Mouse (Mus musculus) heart, postnatal 0 days (tissue): ENCODE measurements at regions not wholly inside any gene's neighbourhood (a gene's known extent, or its start where the extent isn't known, plus 50 kb on each side); places are given as distances from the start of the nearest gene placed in this dataset.
"Not testable (repeated sequence)": the region's sequence is repeated elsewhere in the genome, so short reads cannot be mapped to it uniquely, and the experiment has no call there.

ENCODE experiments used
- ATAC-seq: fragments of 200-750 bp; cut with Nextera tagmentation; 2 replicates; pipeline ENCODE4 v1.8.0; 2017; ENCODE audit warnings: low read depth, moderate number of reproducible peaks, moderate library complexity; ENCODE audit not compliant: insufficient read depth
- DNase-seq: peaks from one replicate; pipeline ENCODE4 v3.0.0-alpha.2; 2016; ENCODE audit warnings: low spot score
- H3K27ac ChIP-seq: fragments of 300-500 bp; sonication (generic); 2 replicates; pipeline ENCODE4 v1.5.1; 2014; ENCODE audit warnings: low read depth, mild to moderate bottlenecking
- H3K27me3 ChIP-seq: fragments of 300-500 bp; sonication (generic); 2 replicates; pipeline ENCODE4 v1.6.1; 2014; ENCODE audit warnings: low read length, mixed read lengths; ENCODE audit not compliant: control insufficient read depth, insufficient read depth
- H3K36me3 ChIP-seq: fragments of 300-500 bp; sonication (generic); replicated peaks from 2 replicates; pipeline ENCODE4 v1.6.1; 2014; ENCODE audit warnings: low read length, mixed read lengths; ENCODE audit not compliant: control insufficient read depth, insufficient read depth
- H3K4me1 ChIP-seq: fragments of 300-500 bp; sonication (generic); 2 replicates; pipeline ENCODE4 v1.6.1; 2014; ENCODE audit warnings: antibody characterized with exemption; ENCODE audit not compliant: control insufficient read depth, insufficient read depth
- H3K4me2 ChIP-seq: fragments of 300-500 bp; sonication (generic); 2 replicates; pipeline ENCODE4 v1.6.1; 2014; ENCODE audit warnings: low read depth, mild to moderate bottlenecking, low read length, moderate library complexity
- H3K4me3 ChIP-seq: fragments of 300-500 bp; sonication (generic); 2 replicates; pipeline ENCODE4 v1.5.1; 2014; ENCODE audit warnings: low read depth, low read length
- H3K9ac ChIP-seq: fragments of 300-500 bp; sonication (generic); replicated peaks from 2 replicates; pipeline ENCODE4 v1.6.1; 2014; ENCODE audit warnings: low read depth, low read length, mixed read lengths
- H3K9me3 ChIP-seq: fragments of 300-500 bp; sonication (generic); replicated peaks from 2 replicates; pipeline ENCODE4 v1.6.1; 2016; ENCODE audit warnings: low read length; ENCODE audit not compliant: control insufficient read depth
- CTCF ChIP-seq: IDR thresholded peaks from 2 replicates; pipeline ENCODE4 v1.5.1; 2016; ENCODE audit warnings: antibody characterized with exemption, control low read depth, low read depth
- EP300 ChIP-seq: IDR thresholded peaks from 2 replicates; pipeline ENCODE4 v1.6.1; 2016; ENCODE audit warnings: antibody characterized with exemption, low read depth
- WGBS: fragments of 180-500 bp; shearing (Covaris S2); extraction: QIAGEN DNeasy Blood & Tissue Kit; methylation state at CpG from one replicate; pipeline ENCODE4 v1.1.7; 2014; 5-methylcytosine and 5-hydroxymethylcytosine counted together

- Histone ChIP-seq H3K27me3 (no peaks in the 10 kb centered on the region), H3K9me3 (no peaks in the 10 kb centered on the region), H3K27ac (no peak overlapping the region), H3K36me3 (no peaks in the 10 kb centered on the region), H3K4me3 (no peak overlapping the region), H3K4me1 (no peaks in the 10 kb centered on the region), H3K4me2 (no peak overlapping the region), H3K9ac (no peak overlapping the region)
- ATAC-seq (no peak), DNase-seq (no peak)
- TF ChIP-seq EP300 (no peak), CTCF (no peak)
- WGBS = 84% methylated on average over 1 of the region's 1 CpGs
Measured at GRCm38 (mm10) chr10:30359051-30359450, 158.7 kb upstream of the Cenpw start.

- no peaks in the 10 kb centered on the region for H3K9me3 ChIP-seq
- H3K9ac ChIP-seq = no peak overlapping the region
- no peaks in the 10 kb centered on the region for H3K4me1 ChIP-seq
- TF ChIP-seq EP300 (no peak), CTCF (no peak)
- H3K4me2 ChIP-seq = no peak overlapping the region
- no peaks in the 10 kb centered on the region for H3K27me3 ChIP-seq
- no peaks in the 10 kb centered on the region for H3K36me3 ChIP-seq
- no peak overlapping the region for H3K4me3 ChIP-seq
- no peak overlapping the region for H3K27ac ChIP-seq
- DNase-seq = no peak
- 51% methylated on average over 3 of the region's 3 CpGs for WGBS
- no peak for ATAC-seq
Measured at GRCm38 (mm10) chr10:30342965-30343478, 142.7 kb upstream of the Cenpw start.

- ATAC-seq = no peak
- no peak overlapping the region for H3K4me2 ChIP-seq
- no peaks in the 10 kb centered on the region for H3K27me3 ChIP-seq
- no peaks in the 10 kb centered on the region for H3K9me3 ChIP-seq
- WGBS = 57% methylated on average over 10 of the region's 10 CpGs
- TF ChIP-seq CTCF = no peak
- no peak overlapping the region for H3K4me3 ChIP-seq
- H3K36me3 ChIP-seq = no peaks in the 10 kb centered on the region
- H3K4me1 ChIP-seq = no peaks in the 10 kb centered on the region
- H3K9ac ChIP-seq = no peak overlapping the region
- DNase-seq = no peak
- H3K27ac ChIP-seq = no peak overlapping the region
Measured at GRCm38 (mm10) chr10:30328334-30329014, 128.1 kb upstream of the Cenpw start.

- ATAC-seq (no peak), DNase-seq (no peak)
- Histone ChIP-seq H3K4me1 (no peaks in the 10 kb centered on the region), H3K36me3 (no peaks in the 10 kb centered on the region), H3K27ac (no peak overlapping the region), H3K4me2 (no peak overlapping the region), H3K9me3 (no peaks in the 10 kb centered on the region), H3K27me3 (no peaks in the 10 kb centered on the region), H3K9ac (no peak overlapping the region), H3K4me3 (no peak overlapping the region)
- WGBS = 57% methylated on average over 8 of the region's 8 CpGs
- TF ChIP-seq EP300 = no peak
- no peak for TF ChIP-seq CTCF
Measured at GRCm38 (mm10) chr10:30327849-30328248, 127.5 kb upstream of the Cenpw start.

GRCm38 (mm10) chr10:30326861-30327260 is 126.5 kb upstream of the Cenpw start:
- TF ChIP-seq CTCF = no peak
- TF ChIP-seq EP300 = no peak
- no peak overlapping the region for H3K4me2 ChIP-seq
- DNase-seq (no peak), ATAC-seq (no peak)
- no peaks in the 10 kb centered on the region for H3K4me1 ChIP-seq
- 67% methylated on average over 1 of the region's 1 CpGs for WGBS
- H3K27ac ChIP-seq = no peak overlapping the region
- no peak overlapping the region for H3K9ac ChIP-seq
- no peaks in the 10 kb centered on the region for H3K36me3 ChIP-seq
- H3K9me3 ChIP-seq = no peaks in the 10 kb centered on the region
- no peaks in the 10 kb centered on the region for H3K27me3 ChIP-seq
- no peak overlapping the region for H3K4me3 ChIP-seq

- not testable (repeated sequence) for H3K4me1 ChIP-seq, H3K4me3 ChIP-seq, DNase-seq, H3K36me3 ChIP-seq, ATAC-seq, H3K27me3 ChIP-seq, H3K27ac ChIP-seq, H3K9ac ChIP-seq, H3K4me2 ChIP-seq, H3K9me3 ChIP-seq
- 100% methylated on average over 1 of the region's 7 CpGs for WGBS
Measured at GRCm38 (mm10) chr10:30295871-30296270, 95.5 kb upstream of the Cenpw start.
